Mouse (Mus musculus) lung, adult 2 months (tissue): ENCODE measurements around the gene Glp2r. TPM values are rescaled to one million over a fixed set of nuclear protein-coding genes. Genes with fewer than 3 reads are reported as not detected.

Experiments
- DNase-seq: peaks from one replicate; pipeline ENCODE4 v3.0.0; 2022
- H3K4me1 ChIP-seq: fragments of 200-500 bp; 2 replicates; pipeline ENCODE4 v1.6.1; 2011; ENCODE audit warnings: low read length; ENCODE audit not compliant: control insufficient read depth, insufficient read depth
- H3K4me3 ChIP-seq: fragments of 200-500 bp; replicated peaks from 2 replicates; pipeline ENCODE3; 2011; ENCODE audit warnings: low read depth, mild to moderate bottlenecking, control low read depth, low read length; ENCODE audit errors: extremely low read depth
- CTCF ChIP-seq: fragments of 200-500 bp; IDR thresholded peaks from 2 replicates; pipeline ENCODE4 v1.5.1; 2011; ENCODE audit warnings: mild to moderate bottlenecking, low read length, control low read depth; ENCODE audit not compliant: insufficient read depth
- POLR2A ChIP-seq: fragments of 200-500 bp; IDR thresholded peaks from 2 replicates; pipeline ENCODE4 v1.6.1; 2011; ENCODE audit warnings: low read depth, mild to moderate bottlenecking, control low read depth, low read length, borderline replicate concordance; ENCODE audit errors: extremely low read depth
- WGBS: fragments of 180-500 bp; shearing (Covaris S2); methylation state at CpG from one replicate; pipeline ENCODE4 v1.1.7; 2018; 5-methylcytosine and 5-hydroxymethylcytosine counted together
- polyA plus RNA-seq: library from polyadenylated mRNA; depleted of rRNA; stranded (reverse); fragments of >200 nt; gene quantifications from 2 replicates; pipeline ENCODE4 v1.2.3, GENCODE M21; 2012

The Glp2r gene
- polyA plus RNA-seq, 1 experiment: not detected

- DNase-seq: no peak
- TF ChIP-seq POLR2A (no peak), CTCF (no peak)
- WGBS: 68% methylated on average over 7 of the region's 7 CpGs
- H3K4me3 ChIP-seq: no peak within 1 kb of the TSS
- no peaks in the 10 kb centered on the region for H3K4me1 ChIP-seq
These were observed 76.1 kb downstream of the Glp2r start, which contains the start of gene Rcvrn for GRCm38 (mm10) chr11:67694703-67695376. Rcvrn (plus strand) TSS chr11:67695326.

DNA sequence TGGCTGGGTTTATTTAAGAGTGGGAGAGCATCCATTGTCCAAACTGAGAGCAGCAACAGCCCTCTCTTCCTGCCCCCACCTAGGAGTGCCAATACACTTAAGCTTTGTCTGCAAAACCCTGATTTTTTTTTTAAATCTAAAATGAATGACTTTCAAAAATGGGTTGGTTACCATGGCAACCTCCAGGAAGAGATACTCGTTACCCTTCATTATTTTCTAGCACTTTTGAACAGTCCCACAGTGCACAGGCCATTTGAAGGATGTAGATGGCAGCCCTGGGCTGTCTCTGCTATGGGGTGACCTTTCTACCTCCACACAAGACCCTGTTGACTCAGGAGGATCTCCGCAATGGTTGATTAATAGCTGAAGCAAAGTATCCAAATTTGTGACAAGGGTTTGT, 84.8 kb downstream of the Glp2r start:
- no peaks in the 10 kb centered on the region for H3K4me1 ChIP-seq
- no peak overlapping the region for H3K4me3 ChIP-seq
- TF ChIP-seq POLR2A (no peak), CTCF (no peak)
- 77% methylated on average over 2 of the region's 2 CpGs for WGBS
- DNase-seq: no peak

DNA sequence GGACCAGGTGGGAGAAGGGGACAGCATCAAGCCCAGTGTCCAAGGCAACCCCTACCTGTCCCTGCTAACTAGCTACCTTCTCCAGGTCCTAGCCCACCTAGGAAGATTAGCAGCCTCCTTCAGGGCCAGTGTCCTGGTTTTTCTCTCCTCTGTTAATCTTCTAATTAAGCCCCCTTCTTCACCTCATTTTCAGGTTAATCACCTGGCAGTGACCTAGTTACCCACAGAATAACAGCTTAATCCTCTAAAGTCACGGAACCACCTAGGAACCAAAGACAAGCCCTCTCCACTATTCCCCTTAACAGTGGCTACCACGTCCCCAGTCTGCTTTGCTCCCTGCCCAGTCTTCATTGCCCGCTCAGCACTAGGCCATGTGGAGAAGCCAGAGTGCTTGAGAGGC, 89.1 kb downstream of the Glp2r start:
- no peaks in the 10 kb centered on the region for H3K4me1 ChIP-seq
- H3K4me3 ChIP-seq: no peak overlapping the region
- 90% methylated on average over 3 of the region's 3 CpGs for WGBS
- no peak for TF ChIP-seq POLR2A
- no peak for TF ChIP-seq CTCF
- no peak for DNase-seq

- DNase-seq: no peak
- TF ChIP-seq CTCF (no peak), POLR2A (no peak)
- H3K4me1 ChIP-seq: peaks cover 3% of the 10 kb centered on the region; the same call in 1 of the 2 replicates
- WGBS: 81% methylated on average over 2 of the region's 2 CpGs
- no peak overlapping the region for H3K4me3 ChIP-seq
These were observed 91.0 kb downstream of the Glp2r start for GRCm38 (mm10) chr11:67679930-67680329.

- no peak for DNase-seq
- H3K4me3 ChIP-seq: no peak overlapping the region
- 66% methylated on average over 5 of the region's 5 CpGs for WGBS
- no peak for TF ChIP-seq POLR2A
- no peak for TF ChIP-seq CTCF
- H3K4me1 ChIP-seq: peaks cover 3% of the 10 kb centered on the region; the same call in 1 of the 2 replicates
These were observed 91.7 kb downstream of the Glp2r start for GRCm38 (mm10) chr11:67679300-67679699.

GRCm38 (mm10) chr11:67675562-67676540, 95.1 kb downstream of the Glp2r start:
- TF ChIP-seq CTCF: peak; percentile 59
- TF ChIP-seq POLR2A: no peak
- 43% methylated on average over 12 of the region's 12 CpGs for WGBS
- peak; percentile 24 for DNase-seq
- no peak overlapping the region for H3K4me3 ChIP-seq
- peaks cover 3% of the 10 kb centered on the region; the same call in 1 of the 2 replicates for H3K4me1 ChIP-seq

DNA sequence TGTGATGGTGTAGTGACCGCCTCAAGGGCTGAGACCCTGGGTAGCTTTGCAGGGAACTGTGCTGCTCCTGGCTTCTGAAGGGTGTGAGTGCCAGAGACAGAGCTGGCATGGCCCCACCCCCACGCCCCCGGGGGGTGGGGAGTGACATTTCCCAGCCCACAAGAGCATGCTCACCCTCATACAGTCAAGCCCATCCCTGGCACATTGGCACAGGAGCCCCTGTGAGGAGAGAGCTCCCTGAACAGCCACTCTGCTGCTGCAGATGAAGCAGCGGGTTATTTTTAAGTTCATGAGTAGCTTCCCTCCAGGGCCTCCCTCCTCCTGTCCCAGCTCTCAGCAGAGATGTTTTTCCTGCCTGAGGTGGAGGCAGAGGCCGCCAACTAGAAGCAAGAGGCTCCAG, 98.8 kb downstream of the Glp2r start:
- H3K4me3 ChIP-seq: no peak overlapping the region
- H3K4me1 ChIP-seq: peaks cover 13% of the 10 kb centered on the region
- TF ChIP-seq CTCF (no peak), POLR2A (no peak)
- 69% methylated on average over 5 of the region's 5 CpGs for WGBS
- no peak for DNase-seq

DNA sequence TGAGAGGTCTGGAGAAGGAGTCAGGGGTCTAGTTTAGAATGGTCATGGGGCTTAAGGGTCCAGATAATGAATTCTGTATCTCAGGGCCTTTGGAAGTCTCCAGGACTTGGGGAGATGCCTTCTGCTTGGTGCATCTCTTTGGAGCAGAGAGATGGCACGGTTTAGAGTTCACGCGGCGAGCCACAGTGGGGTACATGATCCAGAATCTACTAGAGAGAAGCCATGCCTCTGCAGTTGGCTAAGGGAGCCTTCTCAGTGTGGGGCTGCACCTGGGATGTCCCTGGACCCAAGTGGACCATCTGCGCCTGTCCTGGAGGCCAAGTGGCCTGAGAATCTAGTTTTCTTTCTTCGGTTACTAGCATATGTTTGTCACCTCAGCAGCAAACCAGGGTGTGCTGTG, 100.9 kb downstream of the Glp2r start:
- TF ChIP-seq CTCF (no peak), POLR2A (no peak)
- WGBS: 97% methylated on average over 6 of the region's 6 CpGs
- no peak overlapping the region for H3K4me3 ChIP-seq
- no peak for DNase-seq
- peaks cover 9% of the 10 kb centered on the region for H3K4me1 ChIP-seq

GRCm38 (mm10) chr11:67668460-67669007, 102.4 kb downstream of the Glp2r start:
- TF ChIP-seq CTCF: no peak
- no peak for TF ChIP-seq POLR2A
- WGBS: 83% methylated on average over 3 of the region's 3 CpGs
- no peak for DNase-seq
- Histone ChIP-seq H3K4me1 (peaks cover 9% of the 10 kb centered on the region), H3K4me3 (no peak overlapping the region)

GRCm38 (mm10) chr11:67667531-67668332, 103.2 kb downstream of the Glp2r start:
- WGBS: 53% methylated on average over 13 of the region's 13 CpGs
- H3K4me1 ChIP-seq: peaks cover 9% of the 10 kb centered on the region
- DNase-seq: peak; percentile 62
- no peak for TF ChIP-seq POLR2A
- no peak for TF ChIP-seq CTCF
- H3K4me3 ChIP-seq: no peak overlapping the region
